Mouse (Mus musculus) natural killer cell, adult 2 months (primary cell): Measurements from ENCODE around the gene Rasgrp1.
A peak's percentile ranks its signal among the peaks of the same experiment; 100 is the strongest.

Experiments
- DNase-seq, 2 experiments: peaks; one replicate each; pipeline ENCODE4 v3.0.0; 2022; ENCODE audit warnings: low spot score in 2 of 2

Rasgrp1 gene

DNA sequence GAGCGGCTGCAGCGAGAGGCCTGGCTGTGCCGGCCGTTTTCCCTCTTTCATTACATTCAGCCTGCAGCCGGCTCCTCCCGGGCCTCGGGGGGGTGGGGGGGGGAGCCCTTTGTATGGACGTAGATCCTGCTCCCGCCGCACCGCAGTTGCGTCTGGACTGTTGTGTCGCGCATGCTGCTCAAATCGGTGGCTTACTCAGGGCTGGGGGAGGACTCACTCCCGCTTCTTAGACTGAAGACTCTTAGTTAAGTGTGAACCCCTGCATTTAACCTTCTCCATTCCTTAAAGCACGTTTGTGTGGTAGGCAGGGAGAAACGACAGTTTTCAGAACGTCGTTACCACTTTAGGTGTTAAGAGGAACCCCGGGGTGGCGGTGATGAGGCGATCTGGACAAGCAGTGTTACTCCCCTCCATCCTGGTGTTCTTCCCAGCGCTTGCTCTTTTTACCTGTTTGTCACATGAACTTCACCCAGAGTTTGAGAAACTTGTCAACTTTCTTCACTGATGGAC is 92.7 kb downstream of the Rasgrp1 start:
- DNase-seq = peak in 1 of 2 experiments; percentile 8

DNA sequence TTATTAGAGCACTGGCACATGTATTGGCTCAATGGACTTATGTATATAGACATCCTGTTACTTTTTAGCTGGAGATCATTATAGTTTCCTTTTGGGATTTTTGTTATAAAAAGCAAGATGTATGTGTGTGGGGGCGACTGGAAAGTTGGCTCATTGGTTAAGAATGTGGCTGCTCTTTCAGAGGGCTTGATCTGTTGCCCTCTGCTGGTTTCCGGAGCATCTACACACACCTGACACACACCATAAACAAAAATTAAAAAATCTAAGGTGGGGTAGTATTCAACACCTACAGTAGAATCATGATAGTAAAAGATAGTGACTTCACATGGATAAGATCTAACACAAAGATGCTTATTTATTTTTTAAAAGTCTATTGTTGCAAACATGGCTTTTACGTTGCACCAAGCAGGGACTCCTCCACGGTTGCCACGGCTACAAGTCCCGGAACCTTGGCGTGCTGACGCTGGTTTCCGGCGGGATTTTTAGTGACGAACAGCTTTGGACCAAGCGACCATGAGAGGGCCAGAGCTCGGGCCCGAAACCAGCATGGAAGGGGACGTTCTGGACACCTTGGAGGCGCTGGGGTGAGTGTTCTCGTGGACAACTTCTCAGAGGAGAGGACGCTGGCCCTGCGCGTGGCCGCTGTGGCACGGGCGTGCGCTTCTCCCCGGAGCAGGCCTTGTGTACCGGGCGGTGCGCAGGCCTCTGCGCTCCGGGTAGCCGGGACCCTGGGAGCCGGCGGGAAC is 93.4 kb downstream of the Rasgrp1 start, which contains the start of gene Fam98b:
TSS of gene Fam98b (plus strand) at position 485 of the 746 bp plus-strand sequence.
- DNase-seq = peak; percentile 81 to 86

DNA sequence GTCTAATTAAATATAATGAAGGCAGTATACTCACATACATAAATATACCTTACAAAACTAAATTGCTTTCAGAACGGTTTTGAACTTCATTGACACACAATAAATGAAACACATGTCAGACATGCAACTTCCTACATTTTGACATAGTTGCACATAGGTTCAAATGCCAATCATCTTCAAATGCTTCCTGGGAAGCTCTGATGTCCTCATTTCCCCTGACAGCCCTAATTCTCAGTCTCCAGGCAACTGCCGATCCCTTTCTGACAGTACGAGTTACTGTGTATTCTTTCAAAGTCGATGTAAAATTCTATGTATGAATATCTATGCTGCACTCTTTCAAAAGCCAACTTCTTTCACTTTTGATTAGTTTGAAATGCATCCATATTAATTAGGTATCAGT is 100.8 kb downstream of the Rasgrp1 start:
- no peak for DNase-seq

DNA sequence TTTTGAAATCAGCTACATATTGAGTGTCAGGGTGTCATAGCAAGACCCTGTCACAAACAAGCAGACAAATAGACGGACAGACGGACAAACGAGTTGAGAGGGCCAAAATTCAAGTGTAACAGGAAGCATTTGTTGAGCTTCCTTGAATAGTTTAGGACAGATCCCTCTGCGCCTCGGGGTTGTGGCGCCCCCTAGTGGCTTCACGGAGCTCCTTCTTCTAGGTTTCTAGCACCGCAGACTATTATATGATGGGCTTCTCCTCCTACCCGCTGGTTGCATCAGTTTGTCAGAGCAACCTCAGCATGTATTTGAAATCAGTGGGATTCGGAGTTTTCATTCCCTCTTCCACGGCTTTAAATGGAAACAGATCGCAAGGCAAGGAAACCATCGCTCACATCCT is 111.5 kb downstream of the Rasgrp1 start:
- DNase-seq = peak; percentile 36 to 61

DNA sequence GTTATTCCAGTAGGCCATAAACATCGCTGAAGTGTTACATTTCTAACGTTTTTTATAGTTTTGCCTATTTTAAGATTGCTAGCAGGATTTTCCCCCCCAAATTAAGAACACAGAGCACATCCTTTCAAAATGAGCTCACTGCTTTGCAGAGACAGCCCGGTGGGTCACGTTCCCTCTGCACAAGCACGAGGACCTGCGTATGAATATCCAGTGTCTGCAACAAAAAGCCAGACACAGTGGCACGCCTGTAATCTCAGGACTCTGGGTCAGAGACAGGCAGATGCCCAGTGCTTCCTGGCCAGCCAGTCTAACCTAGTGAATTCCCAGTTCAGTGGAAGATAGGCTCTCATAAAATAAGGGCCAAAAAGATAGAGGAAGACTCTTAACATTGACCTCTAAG is 112.5 kb downstream of the Rasgrp1 start:
- DNase-seq = no peak
